Mouse (Mus musculus) forebrain, postnatal 0 days (tissue): Measurements from ENCODE around the gene Sipa1l3. TPM values are rescaled to one million over a fixed set of nuclear protein-coding genes. Genes with fewer than 3 reads are reported as not detected.

Experiments used
- ATAC-seq: fragments of 200-750 bp; cut with Nextera tagmentation; 2 replicates; pipeline ENCODE4 v1.8.0; 2017; ENCODE audit warnings: mild to moderate bottlenecking, moderate library complexity
- DNase-seq: peaks from one replicate; pipeline ENCODE4 v3.0.0-alpha.2; 2015
- H3K27ac ChIP-seq: fragments of 300-500 bp; sonication (generic); 2 replicates; pipeline ENCODE4 v1.5.1; 2014; ENCODE audit warnings: low read depth, mild to moderate bottlenecking, antibody characterized with exemption, low read length, moderate library complexity, mixed read lengths
- H3K27me3 ChIP-seq: fragments of 300-500 bp; sonication (generic); 2 replicates; pipeline ENCODE4 v1.6.1; 2014; ENCODE audit warnings: mild to moderate bottlenecking, low read length, mixed read lengths; ENCODE audit not compliant: insufficient read depth
- H3K36me3 ChIP-seq: fragments of 300-500 bp; sonication (generic); 2 replicates; pipeline ENCODE4 v1.6.1; 2014; ENCODE audit warnings: mild to moderate bottlenecking, moderate library complexity; ENCODE audit not compliant: insufficient read depth
- H3K4me1 ChIP-seq: fragments of 300-500 bp; sonication (generic); 2 replicates; pipeline ENCODE4 v1.6.1; 2014; ENCODE audit warnings: antibody characterized with exemption; ENCODE audit not compliant: insufficient read depth
- H3K4me2 ChIP-seq: fragments of 300-500 bp; sonication (generic); 2 replicates; pipeline ENCODE4 v1.6.1; 2014; ENCODE audit warnings: low read depth, mild to moderate bottlenecking, moderate library complexity
- H3K4me3 ChIP-seq: fragments of 300-500 bp; sonication (generic); 2 replicates; pipeline ENCODE4 v1.5.1; 2014; ENCODE audit warnings: low read depth, low read length, mixed read lengths
- H3K9ac ChIP-seq: fragments of 300-500 bp; sonication (generic); 2 replicates; pipeline ENCODE4 v1.6.1; 2014; ENCODE audit warnings: mild to moderate bottlenecking
- H3K9me3 ChIP-seq: fragments of 300-500 bp; sonication (generic); 2 replicates; pipeline ENCODE4 v1.6.1; 2016; ENCODE audit warnings: low read length
- CTCF ChIP-seq: sonication (generic); IDR thresholded peaks from 2 replicates; pipeline ENCODE4 v1.5.1; 2016; ENCODE audit warnings: antibody characterized with exemption, control low read depth, low read depth
- WGBS: fragments of 180-500 bp; shearing (Covaris S2); extraction: QIAGEN DNeasy Blood & Tissue Kit; methylation state at CpG from one replicate; pipeline ENCODE4 v1.1.7; 2014; 5-methylcytosine and 5-hydroxymethylcytosine counted together
- polyA plus RNA-seq: library from polyadenylated mRNA; unstranded; fragments of >200 nt; fragmentation: Nextera tagmentation; extraction: Ambion mirVana; gene quantifications from 2 replicates; pipeline ENCODE4 v1.2.1, GENCODE M21; 2015
- total RNA-seq: library from RNA; depleted of rRNA; stranded (reverse); fragments of >200 nt; gene quantifications from 2 replicates; pipeline ENCODE4 v1.2.3, GENCODE M21; 2014

The Sipa1l3 gene
- total and polyA plus RNA-seq, 2 experiments from 2014 or later: 12.1 to 44.1 TPM

GRCm38 (mm10) chr7:29374054-29374453, 144.4 kb downstream of the Sipa1l3 start:
- Histone ChIP-seq H3K9me3 (no peaks in the 10 kb centered on the region), H3K9ac (no peak overlapping the region), H3K36me3 (peaks cover 34% of the 10 kb centered on the region), H3K4me2 (no peak overlapping the region), H3K4me1 (no peaks in the 10 kb centered on the region), H3K27ac (no peak overlapping the region), H3K4me3 (no peak overlapping the region), H3K27me3 (no peaks in the 10 kb centered on the region)
- DNase-seq (no peak), ATAC-seq (no peak)
- WGBS: 87% methylated on average over 6 of the region's 6 CpGs
- TF ChIP-seq CTCF: no peak

GRCm38 (mm10) chr7:29372123-29372522, 146.3 kb downstream of the Sipa1l3 start:
- WGBS: 90% methylated on average over 5 of the region's 5 CpGs
- no peak for TF ChIP-seq CTCF
- Histone ChIP-seq H3K4me3 (no peak overlapping the region), H3K4me1 (peaks cover 11% of the 10 kb centered on the region), H3K27me3 (no peaks in the 10 kb centered on the region), H3K4me2 (no peak overlapping the region), H3K27ac (no peak overlapping the region), H3K9me3 (no peaks in the 10 kb centered on the region), H3K9ac (no peak overlapping the region), H3K36me3 (peaks cover 26% of the 10 kb centered on the region)
- ATAC-seq (no peak), DNase-seq (no peak)

GRCm38 (mm10) chr7:29370031-29370430, 148.4 kb downstream of the Sipa1l3 start:
- Histone ChIP-seq H3K4me3 (no peak overlapping the region), H3K4me1 (peaks cover 11% of the 10 kb centered on the region), H3K9me3 (no peaks in the 10 kb centered on the region), H3K9ac (no peak overlapping the region), H3K27ac (no peak overlapping the region), H3K27me3 (no peaks in the 10 kb centered on the region), H3K4me2 (no peak overlapping the region), H3K36me3 (peaks cover 13% of the 10 kb centered on the region)
- ATAC-seq (no peak), DNase-seq (peak; percentile 41)
- WGBS: 57% methylated on average over 6 of the region's 6 CpGs
- TF ChIP-seq CTCF: peak; percentile 57

GRCm38 (mm10) chr7:29368004-29368320, 150.5 kb downstream of the Sipa1l3 start:
- H3K27me3 ChIP-seq: no peaks in the 10 kb centered on the region
- WGBS: 36% methylated on average over 5 of the region's 5 CpGs
- H3K4me3 ChIP-seq: no peak overlapping the region
- H3K9ac ChIP-seq: 0 out of 2 replicates have a peak overlapping the region, but pooled peaks have one; percentile 14
- no peak for ATAC-seq
- H3K36me3 ChIP-seq: peaks cover 19% of the 10 kb centered on the region
- H3K4me2 ChIP-seq: 0 out of 2 replicates have a peak overlapping the region, but pooled peaks have one; percentile 5
- H3K27ac ChIP-seq: peak overlapping the region; percentile 83
- DNase-seq: no peak
- H3K9me3 ChIP-seq: no peaks in the 10 kb centered on the region
- TF ChIP-seq CTCF: no peak
- peaks cover 11% of the 10 kb centered on the region for H3K4me1 ChIP-seq

- Histone ChIP-seq H3K4me1 (peaks cover 11% of the 10 kb centered on the region), H3K9ac (0 out of 2 replicates have a peak overlapping the region, but pooled peaks have one; percentile 37), H3K36me3 (peaks cover 19% of the 10 kb centered on the region), H3K27me3 (no peaks in the 10 kb centered on the region), H3K27ac (peak overlapping the region; percentile 83), H3K9me3 (no peaks in the 10 kb centered on the region), H3K4me2 (no peak overlapping the region), H3K4me3 (no peak overlapping the region)
- 66% methylated on average over 13 of the region's 13 CpGs for WGBS
- no peak for TF ChIP-seq CTCF
- ATAC-seq: peak; percentile 97
- DNase-seq: peak; percentile 78
Measured at GRCm38 (mm10) chr7:29367166-29368003, 151.1 kb downstream of the Sipa1l3 start.

GRCm38 (mm10) chr7:29364052-29364451, 154.4 kb downstream of the Sipa1l3 start:
- Histone ChIP-seq H3K9ac (no peak overlapping the region), H3K36me3 (peaks cover 13% of the 10 kb centered on the region; the same call in 1 of the 2 replicates), H3K4me2 (no peak overlapping the region), H3K4me3 (no peak overlapping the region), H3K4me1 (peaks cover 11% of the 10 kb centered on the region), H3K27ac (no peak overlapping the region), H3K27me3 (no peaks in the 10 kb centered on the region), H3K9me3 (no peaks in the 10 kb centered on the region)
- TF ChIP-seq CTCF: peak; percentile 88
- 18% methylated on average over 4 of the region's 4 CpGs for WGBS
- ATAC-seq (peak; percentile 33; the same call in 1 of the 2 replicates), DNase-seq (peak; percentile 76)

- no peak overlapping the region for H3K27ac ChIP-seq
- WGBS: 56% methylated on average over 13 of the region's 13 CpGs
Measured at GRCm38 (mm10) chr7:29361497-29361896, 156.9 kb downstream of the Sipa1l3 start.

More at GRCm38 (mm10) chr7:29361497-29361896, 156.9 kb downstream of the Sipa1l3 start:
- Histone ChIP-seq H3K4me3 (no peak overlapping the region), H3K4me2 (no peak overlapping the region), H3K27me3 (no peaks in the 10 kb centered on the region), H3K9ac (no peak overlapping the region), H3K36me3 (peaks cover 13% of the 10 kb centered on the region; the same call in 1 of the 2 replicates), H3K4me1 (no peaks in the 10 kb centered on the region), H3K9me3 (no peaks in the 10 kb centered on the region)
- TF ChIP-seq CTCF: no peak
- ATAC-seq (peak; percentile 89), DNase-seq (peak; percentile 68)
